Mouse (Mus musculus) erythroblast, embryonic 14.5 days (primary cell): Measurements from ENCODE around the gene Rpp25. TPM values are rescaled to one million over a fixed set of nuclear protein-coding genes. Genes with fewer than 3 reads are reported as not detected.
A peak's percentile ranks its signal among the peaks of the same experiment; 100 is the strongest.

Source experiments
- H3K27me3 ChIP-seq: 2 replicates; pipeline ENCODE4 v1.6.1; 2012; ENCODE audit warnings: inconsistent platforms; ENCODE audit not compliant: control insufficient read depth
- H3K36me3 ChIP-seq: 2 replicates; pipeline ENCODE4 v1.6.1; 2012; ENCODE audit warnings: mild to moderate bottlenecking, inconsistent platforms; ENCODE audit not compliant: control insufficient read depth
- H3K4me1 ChIP-seq: 2 replicates; pipeline ENCODE4 v1.6.1; 2012; ENCODE audit warnings: inconsistent platforms; ENCODE audit not compliant: control insufficient read depth
- H3K4me3 ChIP-seq: replicated peaks from 2 replicates; pipeline ENCODE3; 2012; ENCODE audit warnings: moderate library complexity, mild to moderate bottlenecking, inconsistent platforms
- H3K9me3 ChIP-seq: 2 replicates; pipeline ENCODE4 v1.6.1; 2012; ENCODE audit warnings: low read length, inconsistent platforms, mixed read lengths; ENCODE audit not compliant: control insufficient read depth
- GATA1 ChIP-seq: IDR thresholded peaks from 2 replicates; pipeline ENCODE4 v1.6.1; 2012; ENCODE audit warnings: low read length, inconsistent platforms, mixed read lengths
- TAL1 ChIP-seq: IDR thresholded peaks from 3 replicates; pipeline ENCODE4 v1.6.1; 2012; ENCODE audit warnings: low read length, inconsistent platforms, mixed read lengths
- polyA plus RNA-seq: library from polyadenylated mRNA; stranded (reverse); fragments of >175 nt; gene quantifications from 2 replicates; pipeline ENCODE4 v1.2.3, GENCODE M21; 2012

Gene Rpp25
- polyA plus RNA-seq, 1 experiment: not detected

DNA sequence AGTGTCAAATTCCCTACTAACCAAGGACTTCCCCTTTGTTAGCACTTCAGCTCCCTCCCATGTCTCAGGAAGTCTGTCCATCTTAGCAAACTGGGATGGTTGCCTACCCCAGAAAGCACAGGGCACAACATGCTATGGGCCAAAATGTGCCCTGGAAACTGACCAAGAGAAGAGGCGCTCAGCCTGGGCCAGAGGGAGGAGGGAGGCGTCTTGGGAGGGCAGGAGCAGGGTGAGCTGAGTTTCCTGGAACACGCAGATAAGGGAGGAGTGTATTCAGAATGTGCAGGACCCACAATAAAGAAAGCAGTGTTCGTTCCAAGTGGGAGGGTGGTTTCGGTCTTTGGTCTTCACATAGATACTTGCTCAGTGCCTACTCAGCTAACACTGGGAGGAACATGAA is 43.5 kb downstream of the Rpp25 start:
- Histone ChIP-seq H3K27me3 (no peaks in the 10 kb centered on the region), H3K4me1 (peaks cover 37% of the 10 kb centered on the region), H3K4me3 (peak overlapping the region; percentile 4), H3K9me3 (no peaks in the 10 kb centered on the region), H3K36me3 (peaks cover 65% of the 10 kb centered on the region)
- TF ChIP-seq GATA1 (no peak), TAL1 (no peak)

GRCm38 (mm10) chr9:57547869-57548268 is 44.0 kb downstream of the Rpp25 start:
- Histone ChIP-seq H3K36me3 (peaks cover 59% of the 10 kb centered on the region), H3K9me3 (no peaks in the 10 kb centered on the region), H3K4me3 (no peak overlapping the region), H3K27me3 (no peaks in the 10 kb centered on the region), H3K4me1 (peaks cover 43% of the 10 kb centered on the region)
- no peak for TF ChIP-seq TAL1
- no peak for TF ChIP-seq GATA1

DNA sequence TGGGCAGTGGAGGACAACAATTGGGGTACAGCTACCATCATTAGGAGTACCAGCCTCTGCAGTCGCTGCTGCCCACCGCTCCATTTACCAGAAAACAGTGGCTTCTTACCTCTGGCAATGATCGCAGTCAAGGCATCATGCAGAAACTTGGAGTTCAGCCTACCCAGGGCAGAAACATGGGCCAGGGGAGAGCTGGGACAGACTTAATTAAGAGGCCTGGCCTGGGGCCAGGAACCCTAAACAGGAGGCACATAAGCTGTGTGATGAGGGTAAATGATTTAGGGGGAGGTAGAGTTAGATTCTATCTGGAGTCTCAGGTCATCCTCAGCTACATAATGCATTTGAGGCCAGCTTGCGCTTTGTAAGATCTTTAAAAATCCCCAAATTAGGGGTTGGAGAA is 45.4 kb downstream of the Rpp25 start:
- Histone ChIP-seq H3K9me3 (no peaks in the 10 kb centered on the region), H3K4me3 (no peak overlapping the region), H3K27me3 (peaks cover 2% of the 10 kb centered on the region; the same call in 1 of the 2 replicates), H3K4me1 (peaks cover 43% of the 10 kb centered on the region), H3K36me3 (peaks cover 47% of the 10 kb centered on the region)
- TF ChIP-seq GATA1 (no peak), TAL1 (no peak)

- Histone ChIP-seq H3K9me3 (no peaks in the 10 kb centered on the region), H3K36me3 (peaks cover 36% of the 10 kb centered on the region), H3K4me1 (peaks cover 43% of the 10 kb centered on the region), H3K4me3 (no peak overlapping the region), H3K27me3 (peaks cover 2% of the 10 kb centered on the region; the same call in 1 of the 2 replicates)
- no peak for TF ChIP-seq TAL1
Observed at GRCm38 (mm10) chr9:57550126-57550862, 46.5 kb downstream of the Rpp25 start.

DNA sequence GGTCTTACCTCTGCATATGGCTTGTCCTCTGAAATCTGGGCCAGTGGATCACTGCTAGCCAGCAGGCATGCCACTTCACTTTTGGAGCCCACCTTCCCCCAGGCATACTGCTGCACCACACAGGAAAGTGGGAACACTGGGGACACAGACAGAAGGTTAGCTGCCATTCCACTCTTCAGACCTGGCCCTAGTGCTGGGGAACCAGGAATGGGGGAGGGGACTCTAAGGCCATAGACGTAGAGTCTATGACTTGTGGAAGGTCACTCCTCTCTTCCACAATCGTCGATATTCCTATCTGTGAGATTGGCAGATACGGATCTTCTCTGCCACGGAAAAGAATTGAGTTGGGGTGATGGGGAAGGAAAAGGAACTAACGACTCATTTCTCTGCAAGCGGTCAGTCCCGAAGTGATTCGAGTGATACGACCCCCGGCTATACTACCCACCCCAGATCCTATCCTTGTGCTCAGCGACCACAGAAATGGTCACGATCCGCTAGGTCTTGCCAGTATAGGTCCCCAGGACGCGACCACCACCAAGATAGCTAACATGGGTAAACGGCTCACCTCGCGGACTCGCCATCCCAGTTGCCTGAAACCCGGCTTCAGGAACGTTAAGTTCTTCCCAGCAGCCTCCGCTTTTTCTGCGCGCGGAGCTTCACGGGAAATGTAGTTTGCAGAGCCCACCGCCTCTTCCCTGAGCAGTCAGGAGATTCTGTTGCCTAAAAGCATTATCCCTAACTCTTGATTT is 48.5 kb downstream of the Rpp25 start, which contains the start of gene Mpi:
Mpi (minus strand) TSS at position 625 of the 749 bp plus-strand sequence.
- Histone ChIP-seq H3K4me1 (peaks cover 35% of the 10 kb centered on the region), H3K27me3 (peaks cover 2% of the 10 kb centered on the region; the same call in 1 of the 2 replicates), H3K9me3 (no peaks in the 10 kb centered on the region), H3K36me3 (peaks cover 24% of the 10 kb centered on the region), H3K4me3 (peak within 1 kb of the TSS; percentile 73)
- TF ChIP-seq GATA1 (no peak), TAL1 (no peak)

- TF ChIP-seq GATA1 (no peak), TAL1 (no peak)
- peaks cover 17% of the 10 kb centered on the region for H3K36me3 ChIP-seq
- H3K27me3 ChIP-seq: peaks cover 2% of the 10 kb centered on the region; the same call in 1 of the 2 replicates
- no peaks in the 10 kb centered on the region for H3K9me3 ChIP-seq
- no peak overlapping the region for H3K4me3 ChIP-seq
- peaks cover 27% of the 10 kb centered on the region for H3K4me1 ChIP-seq
Observed at GRCm38 (mm10) chr9:57553119-57553518, 49.3 kb downstream of the Rpp25 start.

GRCm38 (mm10) chr9:57554753-57555152 is 50.9 kb downstream of the Rpp25 start:
- H3K4me1 ChIP-seq: peaks cover 18% of the 10 kb centered on the region
- no peak for TF ChIP-seq TAL1
- no peak for TF ChIP-seq GATA1
- H3K9me3 ChIP-seq: no peaks in the 10 kb centered on the region
- peaks cover 9% of the 10 kb centered on the region for H3K27me3 ChIP-seq
- no peak overlapping the region for H3K4me3 ChIP-seq
- peaks cover 4% of the 10 kb centered on the region for H3K36me3 ChIP-seq

Other genes with a start within 250 kb of the Rpp25 start
- gene 1700017B05Rik, start 241.4 kb upstream of the Rpp25 start, polyA plus RNA-seq: 15.8 and 16.8 TPM in 2 replicates
- 0.42 and 0.93 TPM in 2 replicates for gene Ppcdc, start 63.9 kb upstream of the Rpp25 start, polyA plus RNA-seq
- 0.03 and 0.05 TPM in 2 replicates for gene Scamp5, start 36.0 kb upstream of the Rpp25 start, polyA plus RNA-seq
- 18.8 and 25.8 TPM in 2 replicates for gene Cox5a, start 17.2 kb downstream of the Rpp25 start, polyA plus RNA-seq
- 0.31 and 0.78 TPM in 2 replicates for gene Fam219b, start 33.5 kb downstream of the Rpp25 start, polyA plus RNA-seq
- gene Mpi, start 48.7 kb downstream of the Rpp25 start, polyA plus RNA-seq: 0.08 and 0.16 TPM in 2 replicates
- gene Scamp2, start 56.9 kb downstream of the Rpp25 start, polyA plus RNA-seq: 0.38 and 0.76 TPM in 2 replicates
- gene Ulk3, start 85.4 kb downstream of the Rpp25 start, polyA plus RNA-seq: 0.10 and 0.17 TPM in 2 replicates
- not detected in 2 replicates for gene Cplx3, start 102.3 kb downstream of the Rpp25 start, polyA plus RNA-seq
- gene Lman1l, start 116.7 kb downstream of the Rpp25 start, polyA plus RNA-seq: not detected in 2 replicates
- 6.1 TPM in 2 replicates for gene Csk, start 149.6 kb downstream of the Rpp25 start, polyA plus RNA-seq
- not detected in 2 replicates for gene Cyp1a2, start 179.7 kb downstream of the Rpp25 start, polyA plus RNA-seq
- gene Cyp1a1, start 183.9 kb downstream of the Rpp25 start, polyA plus RNA-seq: not detected in 2 replicates
- gene Edc3, start 204.5 kb downstream of the Rpp25 start, polyA plus RNA-seq: 0.40 and 0.69 TPM in 2 replicates